Mouse (Mus musculus) heart, postnatal 4 days (tissue): ENCODE measurements around the gene Sprr2e. TPM values are rescaled to one million over a fixed set of nuclear protein-coding genes. Genes with fewer than 3 reads are reported as not detected.

Experiments used
- DNase-seq: peaks from one replicate; pipeline ENCODE4 v3.0.0; 2021
- total RNA-seq, 2 experiments: library from RNA; stranded (reverse); gene quantifications; 2 replicates each; pipeline ENCODE4 v1.2.3; 2021

Sprr2e gene
- not detected for total RNA-seq

- no peak for DNase-seq
Observed at GRCm38 (mm10) chr3:92351843-92352242, at the start of gene Sprr2e. Gene Sprr2e, plus strand, starts transcription at chr3:92352143.

- DNase-seq, result no peak
Observed at GRCm38 (mm10) chr3:92307406-92307805, 44.5 kb upstream of the Sprr2e start.

GRCm38 (mm10) chr3:92316320-92316719 lies 35.6 kb upstream of the Sprr2e start, which contains the start of gene Sprr2b:
Gene Sprr2b, plus strand, starts transcription at chr3:92316620.
- no peak for DNase-seq

GRCm38 (mm10) chr3:92317384-92317783 lies 34.6 kb upstream of the Sprr2e start:
- no peak for DNase-seq

- no peak for DNase-seq
Observed at GRCm38 (mm10) chr3:92336278-92336677, 15.7 kb upstream of the Sprr2e start.

- no peak for DNase-seq
Observed at GRCm38 (mm10) chr3:92338840-92339239, 13.1 kb upstream of the Sprr2e start, which contains the start of gene Sprr2d. Gene Sprr2d, plus strand, starts transcription at chr3:92339140.

- DNase-seq, result no peak
Observed at GRCm38 (mm10) chr3:92361619-92362018, 9.7 kb downstream of the Sprr2e start.

- no peak for DNase-seq
Observed at GRCm38 (mm10) chr3:92364887-92365286, 12.9 kb downstream of the Sprr2e start, which contains the start of gene Sprr2f. Gene Sprr2f, plus strand, starts transcription at chr3:92365187.

- no peak for DNase-seq
Observed at GRCm38 (mm10) chr3:92373613-92374012, 21.7 kb downstream of the Sprr2e start.

GRCm38 (mm10) chr3:92385385-92385784 lies 33.4 kb downstream of the Sprr2e start, which contains the start of gene Sprr2h:
Gene Sprr2h, plus strand, starts transcription at chr3:92385685.
- DNase-seq, result no peak

- DNase-seq, result no peak
Observed at GRCm38 (mm10) chr3:92394301-92394700, 42.4 kb downstream of the Sprr2e start.

Other genes starting within 250 kb of the Sprr2e start
- not detected for gene Prr9, start 228.2 kb upstream of the Sprr2e start, total RNA-seq
- not detected for gene Lelp1, start 209.4 kb upstream of the Sprr2e start, total RNA-seq
- under 1 TPM in 1 of 2 experiments, not detected in 1; 0.19 TPM for gene Sprr2a1, start 136.3 kb upstream of the Sprr2e start, total RNA-seq
- 1 to 10 TPM; 4.0 to 5.1 TPM for gene Sprr2a2, start 136.2 kb upstream of the Sprr2e start, total RNA-seq
- gene Sprr2a3, start 66.7 kb upstream of the Sprr2e start, total RNA-seq, result not detected
- not detected for gene Sprr2b, start 35.5 kb upstream of the Sprr2e start, total RNA-seq
- gene Sprr2d, start 13.0 kb upstream of the Sprr2e start, total RNA-seq, result not detected
- not detected for gene Sprr2f, start 13.0 kb downstream of the Sprr2e start, total RNA-seq
- gene Sprr2h, start 33.5 kb downstream of the Sprr2e start, total RNA-seq, result not detected
- gene Sprr2i, start 55.8 kb downstream of the Sprr2e start, total RNA-seq, result not detected
- not detected for gene Sprr2j-ps, start 65.9 kb downstream of the Sprr2e start, total RNA-seq
- 1 to 10 TPM; 1.7 to 4.6 TPM for gene Gm9774, start 77.3 kb downstream of the Sprr2e start, total RNA-seq
- gene Sprr2k, start 80.4 kb downstream of the Sprr2e start, total RNA-seq, result not detected
- not detected for gene Sprr1b, start 86.6 kb downstream of the Sprr2e start, total RNA-seq
- not detected for gene Sprr3, start 106.6 kb downstream of the Sprr2e start, total RNA-seq
- not detected for gene Sprr1a, start 133.8 kb downstream of the Sprr2e start, total RNA-seq
- not detected for gene Sprr4, start 148.3 kb downstream of the Sprr2e start, total RNA-seq
- gene 2310046K23Rik, start 182.4 kb downstream of the Sprr2e start, total RNA-seq, result not detected
- not detected for gene Ivl, start 221.6 kb downstream of the Sprr2e start, total RNA-seq
- not detected for gene Smcp, start 236.9 kb downstream of the Sprr2e start, total RNA-seq